Comparison of ENCODE assay signal across 9 mouse cellular contexts in genomic region chr3:89872209-89872608, GRCm38 (mm10). TPM values are rescaled to one million over a fixed set of nuclear protein-coding genes. Genes with fewer than 3 reads are reported as not detected.
DNase-seq lines count a peak whose midpoint lies in the region; ATAC-seq and TF ChIP-seq lines count a peak whose summit lies in the region.
"Had no signal": no experiment of that assay in that cellular context is flagged by ENCODE, and none has a peak within 500 bp of the region (broad histone marks: within the 10 kb centered on the region; RNA-seq: fewer than 3 reads in every experiment).

No protein-coding gene starts in this region.

- WGBS in liver, embryonic 15.5 days (ENCODE audit: insufficient replicate concordance), result 36% methylated on average over 7 of the region's 7 CpGs
- WGBS in midbrain, embryonic 10.5 days, result 92% methylated on average over 7 of the region's 7 CpGs
- WGBS in midbrain, postnatal 0 days, result 84% methylated on average over 7 of the region's 7 CpGs

- peak; percentile 48 for DNase-seq in adrenal gland, postnatal 14 days
- no peak for DNase-seq in adrenal gland, adult 8-10 months
- DNase-seq in splenic B cell, adult 2 months (ENCODE audit: low read depth, low spot score), result peak; percentile 44
- DNase-seq in midbrain, embryonic 10.5 days (ENCODE audit: low spot score), result no peak
- DNase-seq in midbrain, postnatal 0 days (ENCODE audit: low spot score), result no peak
- DNase-seq in ovary, postnatal 14 days (ENCODE audit: low spot score), result no peak

- no peak for TF ChIP-seq CTCF in midbrain, postnatal 0 days (IDR thresholded peaks at IDR 0.05)

- H3K36me3 ChIP-seq in liver, embryonic 15.5 days (replicated peaks), result peaks cover 13% of the 10 kb centered on the region; the same call in 1 of the 2 replicates
- no peaks in the 10 kb centered on the region for H3K36me3 ChIP-seq in splenic B cell, adult 2 months (ENCODE audit: control insufficient read depth, insufficient read depth, low read length, poor library complexity, severe bottlenecking)
- H3K36me3 ChIP-seq in midbrain, embryonic 10.5 days, result no peaks in the 10 kb centered on the region
- no peaks in the 10 kb centered on the region for H3K36me3 ChIP-seq in midbrain, postnatal 0 days (ENCODE audit: insufficient read depth, low read length)
- H3K36me3 ChIP-seq: midbrain, embryonic 13.5 days had no signal

- no peaks in the 10 kb centered on the region for H3K9me3 ChIP-seq in liver, embryonic 15.5 days (replicated peaks)
- peaks cover 9% of the 10 kb centered on the region for H3K9me3 ChIP-seq in midbrain, embryonic 10.5 days (replicated peaks)
- H3K9me3 ChIP-seq in midbrain, postnatal 0 days (ENCODE audit: low read length), result no peaks in the 10 kb centered on the region

- H3K4me2 ChIP-seq in liver, embryonic 15.5 days, result peak overlapping the region; percentile 58
- H3K4me2 ChIP-seq in midbrain, postnatal 0 days (ENCODE audit: low read depth, low read length, poor library complexity, severe bottlenecking), result no peak overlapping the region
- H3K4me2 ChIP-seq: midbrain, embryonic 13.5 days had no signal

- peak overlapping the region; percentile 22; the same call in 1 of the 2 replicates for H3K9ac ChIP-seq in liver, embryonic 15.5 days
- H3K9ac ChIP-seq in midbrain, postnatal 0 days (replicated peaks; ENCODE audit: low read length, poor library complexity, severe bottlenecking), result no peak overlapping the region
- H3K9ac ChIP-seq: midbrain, embryonic 13.5 days had no signal

- H3K27me3 ChIP-seq in liver, embryonic 15.5 days, result no peaks in the 10 kb centered on the region
- H3K27me3 ChIP-seq in splenic B cell, adult 2 months (ENCODE audit: control insufficient read depth, insufficient read depth, low read length, poor library complexity, severe bottlenecking), result no peaks in the 10 kb centered on the region
- H3K27me3 ChIP-seq in midbrain, embryonic 10.5 days (ENCODE audit: low read depth, poor library complexity, severe bottlenecking), result peaks cover 75% of the 10 kb centered on the region
- peaks cover under 1% of the 10 kb centered on the region; the same call in 1 of the 2 replicates for H3K27me3 ChIP-seq in midbrain, postnatal 0 days (ENCODE audit: insufficient read depth, low read length)

- peak; percentile 84 for ATAC-seq in activated CD4-positive, CD25-positive, alpha-beta regulatory T cell, adult 4 months
- ATAC-seq in liver, embryonic 15.5 days (ENCODE audit: insufficient read depth), result peak; percentile 71
- no peak for ATAC-seq in midbrain, postnatal 0 days (ENCODE audit: low FRiP score)
- ATAC-seq: midbrain, embryonic 13.5 days had no signal

- peak overlapping the region; percentile 91 for H3K27ac ChIP-seq in liver, embryonic 15.5 days (replicated peaks)
- H3K27ac ChIP-seq in midbrain, embryonic 10.5 days (replicated peaks), result no peak overlapping the region
- H3K27ac ChIP-seq in midbrain, postnatal 0 days (ENCODE audit: low read depth, low read length), result no peak overlapping the region
- H3K27ac ChIP-seq: midbrain, embryonic 13.5 days had no signal

- H3K4me3 ChIP-seq in liver, embryonic 15.5 days (replicated peaks), result peak overlapping the region; percentile 37
- no peak overlapping the region for H3K4me3 ChIP-seq in midbrain, embryonic 10.5 days
- H3K4me3 ChIP-seq in midbrain, postnatal 0 days (ENCODE audit: low read depth, low read length), result no peak overlapping the region
- H3K4me3 ChIP-seq: midbrain, embryonic 13.5 days had no signal

- peaks cover 74% of the 10 kb centered on the region for H3K4me1 ChIP-seq in liver, embryonic 15.5 days (replicated peaks)
- peaks cover 29% of the 10 kb centered on the region for H3K4me1 ChIP-seq in midbrain, embryonic 10.5 days
- H3K4me1 ChIP-seq in midbrain, postnatal 0 days (ENCODE audit: insufficient read depth, low read length), result no peaks in the 10 kb centered on the region; the same call in 1 of the 2 replicates

RNA-seq across cellular contexts. Expression of gene Il6ra, which starts 40.8 kb away (rescaled TPM):
- 11.3 and 11.5 TPM in 2 replicates for total RNA-seq in adrenal gland, postnatal 14 days (2021)
- total RNA-seq in adrenal gland, adult 8-10 months (2022), result 10 to 100 TPM in 2 of 4 experiments, 1 to 10 TPM in 2; 6.7 to 13.4 (median 10.1) TPM
- 10 to 100 TPM; 20.6 to 29.5 TPM for polyA plus RNA-seq in activated CD4-positive, CD25-positive, alpha-beta regulatory T cell, adult 4 months (2017; shearing (Covaris generic))
- 5.3 and 6.3 TPM in 2 replicates for polyA plus RNA-seq in liver, embryonic 15.5 days (2015; fragmentation: Nextera tagmentation; extraction: Ambion mirVana)
- polyA plus RNA-seq in midbrain, embryonic 10.5 days (2016; fragmentation: Nextera tagmentation; extraction: Ambion mirVana), result 0.39 and 0.52 TPM in 2 replicates
- total RNA-seq in midbrain, postnatal 0 days (2014; rRNA removed), result 0.99 and 2.0 TPM in 2 replicates
- 1.1 and 1.8 TPM in 2 replicates for polyA plus RNA-seq in midbrain, postnatal 0 days (2015; fragmentation: Nextera tagmentation; extraction: Ambion mirVana)

RNA-seq across cellular contexts. Expression of gene She, which starts 41.0 kb away (rescaled TPM):
- 11.7 and 14.1 TPM in 2 replicates for total RNA-seq in adrenal gland, postnatal 14 days (2021)
- total RNA-seq in adrenal gland, adult 8-10 months (2022), result 10 to 100 TPM in 2 of 4 experiments, 1 to 10 TPM in 2; 5.6 to 11.6 (median 10.1) TPM
- 10 to 100 TPM in 1 of 2 experiments, 1 to 10 TPM in 1; 8.7 to 10.2 TPM for polyA plus RNA-seq in activated CD4-positive, CD25-positive, alpha-beta regulatory T cell, adult 4 months (2017; shearing (Covaris generic))
- polyA plus RNA-seq in liver, embryonic 15.5 days (2015; fragmentation: Nextera tagmentation; extraction: Ambion mirVana), result 0.93 and 1.2 TPM in 2 replicates
- polyA plus RNA-seq in midbrain, embryonic 10.5 days (2016; fragmentation: Nextera tagmentation; extraction: Ambion mirVana), result 2.0 and 2.1 TPM in 2 replicates
- 1.8 and 2.7 TPM in 2 replicates for total RNA-seq in midbrain, postnatal 0 days (2014; rRNA removed)
- polyA plus RNA-seq in midbrain, postnatal 0 days (2015; fragmentation: Nextera tagmentation; extraction: Ambion mirVana), result 0.91 and 1.0 TPM in 2 replicates

Comparison
In these comparisons a context has a peak if more than half of its experiments do, and no peak if none do; other contexts are left out.
1. DNase-seq: peak in adrenal gland, postnatal 14 days (single experiment) and splenic B cell, adult 2 months (single experiment); none in adrenal gland, adult 8-10 months (single experiment), midbrain, embryonic 10.5 days (single experiment), midbrain, postnatal 0 days (single experiment) and ovary, postnatal 14 days (single experiment).